Mouse (Mus musculus) E14TG2a.4 (cell line): ENCODE data around the gene Trib2.

Experiments
- CTCF ChIP-seq: conservative IDR thresholded peaks from 2 replicates; pipeline ENCODE4 v1.5.1; 2014; ENCODE audit warnings: low read length
- NANOG ChIP-seq: IDR thresholded peaks from 2 replicates; pipeline ENCODE4 v1.6.1; 2014; ENCODE audit warnings: borderline replicate concordance, low read length, mixed read lengths

DNA sequence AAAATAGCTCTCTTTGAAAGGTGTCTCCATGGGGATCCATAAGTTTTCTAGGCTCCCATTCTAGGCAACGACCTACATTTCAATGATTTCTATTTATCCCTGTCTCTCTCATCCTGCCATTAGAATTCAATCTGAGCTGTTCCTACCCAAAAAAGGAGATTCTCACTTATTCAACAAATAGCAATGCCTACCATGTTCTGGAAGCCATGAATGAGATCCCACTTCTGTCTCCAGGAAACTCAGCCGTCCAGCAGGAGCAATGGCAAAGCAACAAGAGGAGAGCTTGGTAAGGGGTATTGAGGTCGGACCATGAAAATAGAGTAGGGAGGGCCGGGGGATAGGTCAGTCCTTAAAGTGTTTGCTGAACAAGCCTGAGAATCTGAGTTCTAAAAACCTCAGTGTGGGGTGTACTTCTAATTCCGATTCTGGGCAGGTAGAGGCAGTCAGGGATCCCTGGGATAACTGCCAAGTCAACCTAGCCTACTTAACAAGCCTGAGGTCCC, 12.7 kb downstream of the Trib2 start:
- TF ChIP-seq NANOG = no peak
- no peak for TF ChIP-seq CTCF
